Mouse (Mus musculus) splenic B cell, adult 2 months (primary cell): ENCODE results near the gene Foxo6.

Experiments
- DNase-seq: peaks from one replicate; pipeline ENCODE4 v3.0.0-alpha.2; 2011; ENCODE audit warnings: low read depth, low spot score
- H3K27me3 ChIP-seq: 2 replicates; pipeline ENCODE4 v1.6.1; 2012; ENCODE audit warnings: mild to moderate bottlenecking, low read length, moderate library complexity, mixed read lengths; ENCODE audit not compliant: control insufficient read depth, poor library complexity, insufficient read depth, severe bottlenecking
- H3K36me3 ChIP-seq: 2 replicates; pipeline ENCODE4 v1.6.1; 2012; ENCODE audit warnings: mild to moderate bottlenecking, low read length, moderate library complexity, mixed read lengths; ENCODE audit not compliant: control insufficient read depth, poor library complexity, insufficient read depth, severe bottlenecking

The Foxo6 gene

GRCm38 (mm10) chr4:120287290-120288111 is at the start of gene Foxo6:
Gene Foxo6, minus strand, starts transcription at chr4:120287349.
- Histone ChIP-seq H3K36me3 (no peaks in the 10 kb centered on the region), H3K27me3 (peaks cover 1% of the 10 kb centered on the region)
- DNase-seq: peak; percentile 89

GRCm38 (mm10) chr4:120334316-120334715 is 47.2 kb upstream of the Foxo6 start:
- DNase-seq: no peak
- no peaks in the 10 kb centered on the region for H3K36me3 ChIP-seq
- no peaks in the 10 kb centered on the region for H3K27me3 ChIP-seq

GRCm38 (mm10) chr4:120332934-120333421 is 45.8 kb upstream of the Foxo6 start:
- DNase-seq: no peak
- Histone ChIP-seq H3K36me3 (no peaks in the 10 kb centered on the region), H3K27me3 (no peaks in the 10 kb centered on the region)

- no peaks in the 10 kb centered on the region for H3K36me3 ChIP-seq
- H3K27me3 ChIP-seq: no peaks in the 10 kb centered on the region
- no peak for DNase-seq
Measured at GRCm38 (mm10) chr4:120332405-120332933, 45.3 kb upstream of the Foxo6 start.

GRCm38 (mm10) chr4:120331992-120332391 is 44.8 kb upstream of the Foxo6 start:
- H3K36me3 ChIP-seq: no peaks in the 10 kb centered on the region

GRCm38 (mm10) chr4:120331541-120331940 is 44.4 kb upstream of the Foxo6 start:
- no peaks in the 10 kb centered on the region for H3K36me3 ChIP-seq
- no peak for DNase-seq

More at GRCm38 (mm10) chr4:120331992-120332391, 44.8 kb upstream of the Foxo6 start:
- DNase-seq: no peak
- H3K27me3 ChIP-seq: no peaks in the 10 kb centered on the region

GRCm38 (mm10) chr4:120325748-120326147 is 38.6 kb upstream of the Foxo6 start:
- DNase-seq: no peak
- H3K27me3 ChIP-seq: no peaks in the 10 kb centered on the region
- no peaks in the 10 kb centered on the region for H3K36me3 ChIP-seq

More at GRCm38 (mm10) chr4:120331541-120331940, 44.4 kb upstream of the Foxo6 start:
- no peaks in the 10 kb centered on the region for H3K27me3 ChIP-seq

GRCm38 (mm10) chr4:120325051-120325450 is 37.9 kb upstream of the Foxo6 start:
- Histone ChIP-seq H3K36me3 (no peaks in the 10 kb centered on the region), H3K27me3 (no peaks in the 10 kb centered on the region)
- DNase-seq: no peak

GRCm38 (mm10) chr4:120323858-120324257 is 36.7 kb upstream of the Foxo6 start:
- no peaks in the 10 kb centered on the region for H3K27me3 ChIP-seq
- DNase-seq: no peak
- H3K36me3 ChIP-seq: no peaks in the 10 kb centered on the region

- DNase-seq: peak; percentile 32
- Histone ChIP-seq H3K27me3 (no peaks in the 10 kb centered on the region), H3K36me3 (no peaks in the 10 kb centered on the region)
Measured at GRCm38 (mm10) chr4:120323198-120323597, 36.0 kb upstream of the Foxo6 start.

GRCm38 (mm10) chr4:120317541-120317940 is 30.4 kb upstream of the Foxo6 start:
- Histone ChIP-seq H3K27me3 (no peaks in the 10 kb centered on the region), H3K36me3 (no peaks in the 10 kb centered on the region)

GRCm38 (mm10) chr4:120316716-120317115 is 29.6 kb upstream of the Foxo6 start:
- no peaks in the 10 kb centered on the region for H3K27me3 ChIP-seq
- no peak for DNase-seq
- H3K36me3 ChIP-seq: no peaks in the 10 kb centered on the region

More at GRCm38 (mm10) chr4:120317541-120317940, 30.4 kb upstream of the Foxo6 start:
- no peak for DNase-seq

- Histone ChIP-seq H3K27me3 (no peaks in the 10 kb centered on the region), H3K36me3 (no peaks in the 10 kb centered on the region)
- no peak for DNase-seq
Measured at GRCm38 (mm10) chr4:120314571-120314970, 27.4 kb upstream of the Foxo6 start.

- H3K27me3 ChIP-seq: no peaks in the 10 kb centered on the region
- DNase-seq: no peak
- no peaks in the 10 kb centered on the region for H3K36me3 ChIP-seq
Measured at GRCm38 (mm10) chr4:120313309-120313708, 26.2 kb upstream of the Foxo6 start.

GRCm38 (mm10) chr4:120304580-120304979 is 17.4 kb upstream of the Foxo6 start:
- Histone ChIP-seq H3K36me3 (no peaks in the 10 kb centered on the region), H3K27me3 (no peaks in the 10 kb centered on the region)
- DNase-seq: no peak
